Mouse (Mus musculus): Measurements from ENCODE around the gene Slc31a2. TPM values are rescaled to one million over a fixed set of nuclear protein-coding genes. Genes with fewer than 3 reads are reported as not detected.

Slc31a2 gene
- polyA plus RNA-seq, 1 experiment from 2014 or later = 18.0 TPM

DNA sequence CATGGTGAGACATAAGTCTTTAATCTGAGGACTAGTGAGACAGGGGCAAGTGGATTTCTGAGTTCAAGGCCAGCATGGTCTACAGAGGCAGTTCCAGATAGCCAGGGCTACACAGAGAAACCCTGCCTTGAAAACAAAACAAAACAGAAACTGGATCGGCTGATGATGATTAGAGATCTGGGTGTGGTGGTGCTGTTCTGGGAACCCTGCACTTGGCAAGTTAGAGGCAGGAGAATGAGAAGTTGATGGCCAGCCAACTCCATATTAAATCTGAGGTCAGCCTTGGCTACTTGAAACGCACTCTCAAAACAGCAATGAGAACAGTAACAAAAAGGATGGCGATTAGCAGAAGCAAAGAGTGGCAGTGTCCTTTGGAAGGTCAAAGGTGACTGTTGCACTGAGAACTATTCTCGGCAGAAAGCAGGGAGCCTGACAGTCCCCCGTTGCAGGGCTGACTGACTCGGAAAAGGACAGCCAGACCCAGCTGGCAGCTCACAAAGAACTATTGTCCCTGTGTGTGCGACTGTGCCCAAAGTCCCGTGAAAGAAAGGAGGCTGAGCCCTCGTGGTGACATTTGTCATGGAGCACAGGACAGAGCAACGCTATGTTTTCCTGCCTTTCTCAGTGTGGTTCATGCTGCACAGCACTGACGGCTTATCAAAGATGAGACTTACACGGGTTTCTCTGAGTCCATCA is 12.6 kb downstream of the Slc31a2 start:
- Histone ChIP-seq H3K4me1 (ENCODE audit: control insufficient read depth, insufficient read depth, low read length) (no peaks in the 10 kb centered on the region), H3K27me3 (replicated peaks; ENCODE audit: control insufficient read depth, insufficient read depth, low read length) (no peaks in the 10 kb centered on the region), H3K4me2 (ENCODE audit: low read depth, low read length) (no peak overlapping the region), H3K9me3 (ENCODE audit: control insufficient read depth, low read length) (no peaks in the 10 kb centered on the region), H3K9ac (ENCODE audit: low read depth, low read length) (no peak overlapping the region), H3K27ac (replicated peaks; ENCODE audit: low read depth, low read length) (no peak overlapping the region), H3K4me3 (ENCODE audit: low read depth, low read length) (no peak overlapping the region), H3K36me3 (ENCODE audit: control insufficient read depth, insufficient read depth, low read length) (no peaks in the 10 kb centered on the region)
- 15% methylated on average over 12 of the region's 12 CpGs for WGBS
- ATAC-seq (ENCODE audit: low read depth) = peak; percentile 63; the same call in 1 of the 2 replicates
- DNase-seq (ENCODE audit: low spot score) = peak; percentile 57

DNA sequence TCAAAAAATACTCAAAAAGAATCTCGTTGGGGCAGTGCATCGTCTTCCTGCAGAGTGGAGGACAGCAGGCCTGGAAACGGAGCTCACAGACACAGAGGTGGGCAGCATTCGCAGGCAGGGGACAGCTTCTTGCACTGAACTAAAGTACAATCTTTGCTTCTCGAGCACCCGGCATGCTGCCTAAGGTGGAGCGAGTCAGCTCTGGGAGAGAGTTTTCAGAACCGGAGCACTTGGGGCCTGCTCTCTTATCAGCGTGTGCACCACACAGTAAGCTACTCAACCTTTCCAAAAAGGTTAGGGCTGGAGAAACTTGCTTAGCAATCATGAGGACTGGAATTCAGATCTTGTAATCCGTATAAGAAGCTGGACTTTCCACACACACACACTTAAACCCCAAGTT is 14.3 kb downstream of the Slc31a2 start:
- H3K4me2 ChIP-seq (ENCODE audit: low read depth, low read length) = no peak overlapping the region
- H3K27ac ChIP-seq (replicated peaks; ENCODE audit: low read depth, low read length) = no peak overlapping the region
- 82% methylated on average over 10 of the region's 10 CpGs for WGBS
- DNase-seq (ENCODE audit: low spot score) = no peak
- ATAC-seq (ENCODE audit: low read depth) = no peak
- H3K4me1 ChIP-seq (ENCODE audit: control insufficient read depth, insufficient read depth, low read length) = no peaks in the 10 kb centered on the region
- H3K36me3 ChIP-seq (ENCODE audit: control insufficient read depth, insufficient read depth, low read length) = no peaks in the 10 kb centered on the region
- H3K4me3 ChIP-seq (ENCODE audit: low read depth, low read length) = no peak overlapping the region
- no peaks in the 10 kb centered on the region for H3K27me3 ChIP-seq (replicated peaks; ENCODE audit: control insufficient read depth, insufficient read depth, low read length)
- no peaks in the 10 kb centered on the region for H3K9me3 ChIP-seq (ENCODE audit: control insufficient read depth, low read length)
- no peak overlapping the region for H3K9ac ChIP-seq (ENCODE audit: low read depth, low read length)

DNA sequence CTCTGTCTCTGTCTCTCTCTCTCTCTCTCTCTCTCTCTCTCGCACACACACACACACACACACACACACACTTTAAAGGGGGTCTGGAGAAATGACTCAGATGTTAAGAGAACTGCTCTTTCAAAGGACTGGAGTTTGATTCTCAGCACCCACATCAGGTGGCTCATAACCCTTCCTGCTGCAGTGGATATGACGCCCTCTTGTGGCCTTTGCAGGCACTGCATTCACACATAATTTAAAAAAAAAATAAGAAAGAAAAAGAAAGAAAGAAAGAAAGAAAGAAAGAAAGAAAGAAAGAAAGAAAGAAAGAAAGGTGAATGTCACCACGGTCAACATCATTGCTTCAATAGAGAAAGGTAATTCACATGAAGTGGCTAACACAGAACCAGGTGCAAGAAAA is 14.9 kb downstream of the Slc31a2 start:
- no peaks in the 10 kb centered on the region for H3K27me3 ChIP-seq (replicated peaks; ENCODE audit: control insufficient read depth, insufficient read depth, low read length)
- H3K4me1 ChIP-seq (ENCODE audit: control insufficient read depth, insufficient read depth, low read length) = no peaks in the 10 kb centered on the region
- H3K9ac ChIP-seq (ENCODE audit: low read depth, low read length) = no peak overlapping the region
- H3K4me2 ChIP-seq (ENCODE audit: low read depth, low read length) = no peak overlapping the region
- no peak for DNase-seq (ENCODE audit: low spot score)
- H3K27ac ChIP-seq (replicated peaks; ENCODE audit: low read depth, low read length) = no peak overlapping the region
- no peaks in the 10 kb centered on the region for H3K9me3 ChIP-seq (ENCODE audit: control insufficient read depth, low read length)
- no peaks in the 10 kb centered on the region for H3K36me3 ChIP-seq (ENCODE audit: control insufficient read depth, insufficient read depth, low read length)
- no peak for ATAC-seq (ENCODE audit: low read depth)
- 69% methylated on average over 3 of the region's 3 CpGs for WGBS
- no peak overlapping the region for H3K4me3 ChIP-seq (ENCODE audit: low read depth, low read length)

DNA sequence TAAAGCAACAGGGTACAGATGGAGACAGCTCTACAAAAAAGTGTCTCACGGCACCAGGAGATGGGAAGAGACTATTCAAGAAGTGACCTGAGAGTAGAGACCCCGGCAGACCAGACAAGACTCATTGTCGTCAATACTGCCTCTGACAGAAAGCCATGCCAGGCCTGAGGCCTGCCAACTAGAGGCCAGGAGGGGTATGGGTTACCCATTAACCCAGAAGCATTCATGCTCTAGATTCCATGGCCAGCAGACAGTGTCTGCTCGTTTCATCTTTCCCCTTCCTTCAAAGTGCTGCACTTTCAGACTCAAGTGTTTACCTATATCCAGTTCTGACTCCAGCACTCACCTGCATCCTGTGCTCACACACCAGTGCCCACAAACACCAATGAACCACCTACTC is 15.7 kb downstream of the Slc31a2 start:
- 72% methylated on average over 4 of the region's 4 CpGs for WGBS
- no peaks in the 10 kb centered on the region for H3K4me1 ChIP-seq (ENCODE audit: control insufficient read depth, insufficient read depth, low read length)
- no peaks in the 10 kb centered on the region for H3K9me3 ChIP-seq (ENCODE audit: control insufficient read depth, low read length)
- DNase-seq (ENCODE audit: low spot score) (no peak), ATAC-seq (ENCODE audit: low read depth) (no peak)
- no peak overlapping the region for H3K4me2 ChIP-seq (ENCODE audit: low read depth, low read length)
- H3K4me3 ChIP-seq (ENCODE audit: low read depth, low read length) = no peak overlapping the region
- H3K36me3 ChIP-seq (ENCODE audit: control insufficient read depth, insufficient read depth, low read length) = no peaks in the 10 kb centered on the region
- H3K27me3 ChIP-seq (replicated peaks; ENCODE audit: control insufficient read depth, insufficient read depth, low read length) = no peaks in the 10 kb centered on the region
- H3K27ac ChIP-seq (replicated peaks; ENCODE audit: low read depth, low read length) = no peak overlapping the region
- H3K9ac ChIP-seq (ENCODE audit: low read depth, low read length) = no peak overlapping the region

DNA sequence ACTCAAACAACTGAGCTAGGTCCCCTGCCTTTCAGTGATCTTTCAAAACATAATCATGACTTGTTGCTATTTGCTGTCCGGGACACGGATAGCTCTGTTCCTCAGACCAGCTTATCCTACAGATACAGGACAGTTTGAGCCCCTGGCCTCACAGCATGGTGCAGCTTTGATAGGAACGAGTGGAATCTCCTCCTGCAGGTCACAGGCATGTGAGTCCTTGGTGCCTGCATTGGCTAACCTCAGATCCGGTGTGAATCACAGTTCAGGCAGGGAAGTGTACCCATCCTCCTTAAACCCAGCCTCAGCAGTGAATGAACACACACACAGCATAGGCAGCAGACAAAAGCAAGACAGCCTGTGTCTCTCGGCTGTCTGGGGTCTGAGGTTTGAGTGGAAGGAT is 19.0 kb downstream of the Slc31a2 start:
- WGBS = 56% methylated on average over 5 of the region's 5 CpGs
- Histone ChIP-seq H3K4me1 (ENCODE audit: control insufficient read depth, insufficient read depth, low read length) (no peaks in the 10 kb centered on the region), H3K9ac (ENCODE audit: low read depth, low read length) (no peak overlapping the region), H3K4me3 (ENCODE audit: low read depth, low read length) (no peak overlapping the region), H3K27me3 (replicated peaks; ENCODE audit: control insufficient read depth, insufficient read depth, low read length) (no peaks in the 10 kb centered on the region), H3K36me3 (ENCODE audit: control insufficient read depth, insufficient read depth, low read length) (no peaks in the 10 kb centered on the region), H3K4me2 (ENCODE audit: low read depth, low read length) (no peak overlapping the region), H3K9me3 (ENCODE audit: control insufficient read depth, low read length) (no peaks in the 10 kb centered on the region), H3K27ac (replicated peaks; ENCODE audit: low read depth, low read length) (no peak overlapping the region)
- DNase-seq (ENCODE audit: low spot score) (no peak), ATAC-seq (ENCODE audit: low read depth) (no peak)

DNA sequence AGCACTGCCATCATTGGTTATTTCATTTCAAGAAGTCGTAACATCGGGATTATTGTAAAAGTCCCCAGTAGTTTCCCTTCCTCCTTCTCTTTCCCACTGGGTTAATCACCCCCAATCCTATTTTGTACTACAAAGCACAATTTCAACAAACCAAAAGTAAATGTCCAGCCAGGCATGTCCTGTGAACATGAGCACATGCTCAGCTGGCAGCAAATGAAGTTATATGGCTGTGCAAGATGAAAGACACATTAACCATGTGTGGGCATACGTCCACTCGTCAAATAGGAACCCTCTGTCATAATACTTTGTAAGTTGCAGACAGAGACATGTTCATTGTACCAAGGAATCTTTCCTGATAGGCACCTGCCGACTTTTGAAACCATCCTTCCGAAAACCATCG is 20.6 kb downstream of the Slc31a2 start:
- DNase-seq (ENCODE audit: low spot score) = no peak
- H3K4me3 ChIP-seq (ENCODE audit: low read depth, low read length) = no peak overlapping the region
- H3K9ac ChIP-seq (ENCODE audit: low read depth, low read length) = no peak overlapping the region
- 0 out of 2 replicates have a peak, but pooled peaks cover 3% of the 10 kb centered on the region for H3K4me1 ChIP-seq (ENCODE audit: control insufficient read depth, insufficient read depth, low read length)
- no peaks in the 10 kb centered on the region for H3K27me3 ChIP-seq (replicated peaks; ENCODE audit: control insufficient read depth, insufficient read depth, low read length)
- H3K4me2 ChIP-seq (ENCODE audit: low read depth, low read length) = no peak overlapping the region
- ATAC-seq (ENCODE audit: low read depth) = no peak
- H3K9me3 ChIP-seq (ENCODE audit: control insufficient read depth, low read length) = no peaks in the 10 kb centered on the region
- WGBS = 83% methylated on average over 7 of the region's 7 CpGs
- H3K27ac ChIP-seq (replicated peaks; ENCODE audit: low read depth, low read length) = no peak overlapping the region
- no peaks in the 10 kb centered on the region for H3K36me3 ChIP-seq (ENCODE audit: control insufficient read depth, insufficient read depth, low read length)

DNA sequence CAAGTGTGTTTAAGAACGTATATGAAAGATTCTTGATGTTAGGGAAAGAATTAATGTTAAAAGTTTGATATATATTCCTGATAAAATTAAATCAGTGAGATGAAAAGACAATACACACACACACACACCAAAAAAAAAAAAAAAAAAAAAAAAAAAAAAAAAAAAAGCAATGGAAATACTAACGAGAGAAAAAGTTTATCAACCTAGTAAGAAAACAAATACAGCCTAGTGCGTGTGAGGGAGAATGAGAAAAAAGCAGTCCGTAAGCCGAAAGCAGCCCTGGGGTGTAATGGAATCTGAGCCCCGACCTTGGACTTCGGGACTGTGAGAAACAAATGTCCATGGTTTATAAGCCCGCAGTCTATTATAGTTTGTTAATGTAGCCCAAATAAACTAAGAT is 23.2 kb downstream of the Slc31a2 start:
- no peak overlapping the region for H3K27ac ChIP-seq (replicated peaks; ENCODE audit: low read depth, low read length)
- H3K27me3 ChIP-seq (replicated peaks; ENCODE audit: control insufficient read depth, insufficient read depth, low read length) = no peaks in the 10 kb centered on the region
- peak overlapping the region; percentile 79 for H3K4me2 ChIP-seq (ENCODE audit: low read depth, low read length)
- 66% methylated on average over 8 of the region's 8 CpGs for WGBS
- ATAC-seq (ENCODE audit: low read depth) (no peak), DNase-seq (ENCODE audit: low spot score) (no peak)
- 0 out of 2 replicates have a peak, but pooled peaks cover 3% of the 10 kb centered on the region for H3K4me1 ChIP-seq (ENCODE audit: control insufficient read depth, insufficient read depth, low read length)
- H3K36me3 ChIP-seq (ENCODE audit: control insufficient read depth, insufficient read depth, low read length) = no peaks in the 10 kb centered on the region
- no peak overlapping the region for H3K9ac ChIP-seq (ENCODE audit: low read depth, low read length)
- H3K9me3 ChIP-seq (ENCODE audit: control insufficient read depth, low read length) = no peaks in the 10 kb centered on the region
- peak overlapping the region; percentile 76 for H3K4me3 ChIP-seq (ENCODE audit: low read depth, low read length)

DNA sequence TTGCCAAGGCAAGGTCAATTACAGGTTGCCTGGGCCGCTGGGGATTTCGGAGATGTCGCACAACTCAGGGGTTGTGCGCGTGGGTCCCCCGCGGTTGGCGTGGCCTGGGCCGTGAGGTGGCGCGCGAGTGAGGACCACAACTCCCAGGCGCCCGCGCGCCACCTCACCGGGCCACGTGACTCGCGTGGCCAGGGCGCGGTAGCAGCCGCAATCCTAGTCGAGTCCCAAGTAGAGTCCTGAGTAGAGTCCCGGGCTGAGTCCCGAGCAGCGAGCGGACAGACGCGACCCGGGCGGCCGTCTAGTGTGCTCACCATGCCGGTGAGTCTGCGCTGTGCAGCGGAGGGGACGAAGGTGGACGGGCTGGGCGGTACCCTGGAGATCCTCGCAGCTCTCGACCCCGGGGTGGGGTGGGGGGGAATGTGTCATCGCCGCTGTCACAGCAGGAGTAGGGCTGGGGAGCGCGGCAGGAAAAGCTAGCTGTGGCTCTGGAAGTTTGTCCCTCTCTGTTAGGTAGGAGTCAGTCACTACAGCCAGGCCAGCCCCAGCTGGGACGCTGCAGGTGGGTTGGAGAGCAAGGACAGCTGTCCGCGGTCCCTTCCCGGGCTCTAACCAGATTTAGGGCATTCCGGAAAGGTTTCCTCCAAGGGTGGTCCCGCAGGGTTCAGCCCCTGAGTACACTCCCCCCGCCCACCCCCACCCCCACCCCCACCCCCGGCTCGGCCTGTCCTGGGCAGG is 24.1 kb downstream of the Slc31a2 start:
- WGBS = 0% methylated on average over 44 of the region's 55 CpGs

More for the DNA sequence above, 24.1 kb downstream of the Slc31a2 start:
- H3K9ac ChIP-seq (ENCODE audit: low read depth, low read length) = peak overlapping the region; percentile 69
- peak overlapping the region; percentile 76 for H3K4me3 ChIP-seq (ENCODE audit: low read depth, low read length)
- no peaks in the 10 kb centered on the region for H3K9me3 ChIP-seq (ENCODE audit: control insufficient read depth, low read length)
- no peaks in the 10 kb centered on the region for H3K36me3 ChIP-seq (ENCODE audit: control insufficient read depth, insufficient read depth, low read length)
- peak overlapping the region; percentile 79 for H3K4me2 ChIP-seq (ENCODE audit: low read depth, low read length)
- peak overlapping the region; percentile 72 for H3K27ac ChIP-seq (replicated peaks; ENCODE audit: low read depth, low read length)
- H3K27me3 ChIP-seq (replicated peaks; ENCODE audit: control insufficient read depth, insufficient read depth, low read length) = no peaks in the 10 kb centered on the region
- H3K4me1 ChIP-seq (ENCODE audit: control insufficient read depth, insufficient read depth, low read length) = 0 out of 2 replicates have a peak, but pooled peaks cover 3% of the 10 kb centered on the region
- peak; percentile 92 for DNase-seq (ENCODE audit: low spot score)
- ATAC-seq (ENCODE audit: low read depth) = peak; percentile 94
